Mouse (Mus musculus): ENCODE results near the gene Csdc2. TPM values are rescaled to one million over a fixed set of nuclear protein-coding genes. Genes with fewer than 3 reads are reported as not detected.

Csdc2 gene
- polyA plus RNA-seq, 1 experiment = 228 TPM

DNA sequence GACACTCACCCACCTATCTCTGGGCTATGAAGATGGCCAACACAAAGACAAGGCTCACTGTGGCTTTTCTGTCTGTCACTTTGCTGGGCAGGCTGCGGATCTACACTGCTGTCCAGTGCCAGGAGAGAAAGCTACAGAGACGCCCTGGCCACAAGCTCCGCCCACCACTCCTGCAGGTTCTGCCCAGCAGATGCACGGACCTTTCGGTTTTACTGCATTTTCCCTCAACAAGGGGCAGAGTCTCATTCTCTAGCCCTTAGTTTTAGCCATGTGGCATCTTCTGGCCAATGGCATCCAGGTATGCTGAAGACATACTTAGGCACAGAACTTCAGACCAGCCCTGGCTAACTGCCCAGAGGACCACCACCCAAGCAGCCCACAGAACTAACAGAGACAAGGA lies 15.3 kb upstream of the Csdc2 start:
- no peak for DNase-seq (ENCODE audit: extremely low spot score in 1 of 2, low spot score in 1 of 2)

DNA sequence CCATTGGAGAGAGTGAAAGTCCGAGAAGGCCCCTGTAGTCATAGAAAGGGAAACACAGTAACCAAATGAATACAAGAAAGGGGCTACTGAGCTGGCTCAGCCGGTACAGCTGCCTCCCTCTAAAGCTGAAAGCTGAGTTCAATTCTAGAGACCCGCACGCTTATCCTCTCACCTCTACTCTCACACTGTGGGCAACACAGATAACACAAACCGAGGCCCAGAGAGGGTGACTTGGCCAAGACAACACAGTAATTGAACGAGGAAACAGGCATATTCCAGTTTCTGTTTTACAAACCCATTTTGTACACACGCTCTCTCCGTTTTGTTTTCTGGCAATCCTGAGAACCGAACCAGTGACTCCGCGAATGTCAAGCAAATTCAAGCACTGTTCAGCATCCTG lies 11.6 kb upstream of the Csdc2 start:
- DNase-seq (ENCODE audit: extremely low spot score in 1 of 2, low spot score in 1 of 2) = no peak

DNA sequence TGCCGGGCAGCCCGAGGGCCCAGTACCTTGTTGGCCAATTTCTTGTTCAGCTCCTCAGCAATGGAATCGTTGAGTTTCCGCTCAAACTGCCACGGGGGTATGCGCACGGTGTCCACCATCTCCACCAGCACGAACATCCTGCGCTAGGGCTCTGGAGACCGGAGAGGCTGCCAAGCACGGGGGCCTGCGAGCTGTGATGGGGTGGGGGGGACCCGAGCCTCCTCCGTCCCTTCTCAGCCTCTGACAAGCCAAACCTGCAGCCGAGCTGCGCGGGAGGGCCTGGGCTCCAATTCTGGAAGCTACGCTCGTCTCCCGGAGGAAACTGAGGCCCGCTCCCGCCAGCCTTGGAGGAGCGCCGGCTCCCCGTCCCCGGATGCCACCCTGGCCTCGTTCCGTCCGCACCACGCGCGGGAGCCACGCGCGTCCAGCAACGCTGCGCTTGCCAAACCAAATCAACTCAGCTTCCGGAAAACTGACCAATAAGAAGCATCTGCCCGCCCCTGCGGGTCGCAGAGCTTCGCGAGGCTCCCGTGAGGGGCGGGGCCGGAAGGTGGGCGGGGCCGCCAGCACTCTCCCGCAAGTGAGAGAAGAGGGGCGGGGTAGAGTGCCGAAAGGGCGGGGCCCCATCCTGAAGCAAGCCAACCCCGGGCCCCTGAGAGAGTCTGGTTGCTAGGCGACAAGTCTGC lies 10.7 kb upstream of the Csdc2 start, which contains the start of gene Polr3h:
Polr3h (minus strand) TSS at position 481 of the 686 bp plus-strand sequence.
- DNase-seq (ENCODE audit: extremely low spot score in 1 of 2, low spot score in 1 of 2) = peak; percentile 93 to 95

DNA sequence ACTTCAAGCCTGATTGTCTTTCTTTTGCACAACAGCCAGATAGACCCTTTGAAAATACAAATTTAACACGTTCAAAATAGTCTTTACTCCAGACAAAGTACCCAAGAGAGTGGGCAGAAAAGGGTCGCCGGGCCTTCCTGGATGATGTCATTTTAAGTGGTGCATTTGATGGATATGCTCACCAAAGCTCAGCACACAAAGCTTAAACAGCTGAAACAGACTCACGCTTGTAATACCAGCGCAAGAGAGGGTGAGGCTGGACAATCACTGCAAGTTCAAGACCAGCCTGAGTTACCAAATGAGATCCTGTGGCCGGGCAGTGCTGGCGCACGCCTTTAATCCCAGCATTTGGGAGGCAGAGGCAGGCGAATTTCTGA lies 10.1 kb upstream of the Csdc2 start:
- no peak for DNase-seq (ENCODE audit: extremely low spot score in 1 of 2, low spot score in 1 of 2)

DNA sequence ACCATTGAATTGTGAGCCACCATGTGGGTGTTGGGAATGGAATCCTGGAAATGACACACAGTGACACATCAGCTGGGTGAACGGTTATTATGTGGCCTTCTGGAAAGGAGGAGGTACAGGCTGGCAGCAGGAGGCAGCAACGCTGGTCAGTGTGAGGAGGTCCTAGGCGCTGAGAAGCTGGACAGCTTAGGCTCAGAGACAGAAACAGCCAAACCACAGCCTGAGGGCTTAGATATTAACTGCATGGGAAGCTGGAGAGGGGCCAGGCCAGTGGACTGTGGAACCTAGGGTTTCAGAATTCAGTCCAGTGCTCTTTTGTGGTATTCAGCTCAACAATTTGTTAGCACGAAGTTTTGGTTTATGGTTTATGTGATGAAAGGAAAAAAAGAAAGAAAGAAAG lies 8.8 kb upstream of the Csdc2 start:
- no peak for DNase-seq (ENCODE audit: extremely low spot score in 1 of 2, low spot score in 1 of 2)

DNA sequence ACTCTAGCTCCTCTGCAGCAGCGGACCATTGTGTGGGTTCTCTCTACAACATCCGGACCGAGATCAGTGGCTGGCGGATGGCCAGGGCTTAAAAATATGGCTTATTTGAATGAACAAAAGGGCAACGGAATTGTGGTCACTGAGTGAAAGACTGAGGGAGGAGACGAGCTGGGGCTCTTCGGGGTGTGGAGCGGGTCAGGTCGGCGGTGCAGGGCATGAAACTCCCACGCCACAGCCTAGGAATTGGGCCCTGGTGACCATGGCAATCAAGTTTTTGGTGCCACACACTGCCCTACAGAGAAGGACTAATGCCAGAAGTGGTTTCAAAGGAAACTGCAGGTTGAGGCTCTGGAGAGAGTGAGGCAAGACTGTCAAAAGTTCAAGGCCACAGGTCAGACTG lies 8.3 kb upstream of the Csdc2 start:
- DNase-seq (ENCODE audit: extremely low spot score in 1 of 2, low spot score in 1 of 2) = peak in 1 of 2 experiments; percentile 52

DNA sequence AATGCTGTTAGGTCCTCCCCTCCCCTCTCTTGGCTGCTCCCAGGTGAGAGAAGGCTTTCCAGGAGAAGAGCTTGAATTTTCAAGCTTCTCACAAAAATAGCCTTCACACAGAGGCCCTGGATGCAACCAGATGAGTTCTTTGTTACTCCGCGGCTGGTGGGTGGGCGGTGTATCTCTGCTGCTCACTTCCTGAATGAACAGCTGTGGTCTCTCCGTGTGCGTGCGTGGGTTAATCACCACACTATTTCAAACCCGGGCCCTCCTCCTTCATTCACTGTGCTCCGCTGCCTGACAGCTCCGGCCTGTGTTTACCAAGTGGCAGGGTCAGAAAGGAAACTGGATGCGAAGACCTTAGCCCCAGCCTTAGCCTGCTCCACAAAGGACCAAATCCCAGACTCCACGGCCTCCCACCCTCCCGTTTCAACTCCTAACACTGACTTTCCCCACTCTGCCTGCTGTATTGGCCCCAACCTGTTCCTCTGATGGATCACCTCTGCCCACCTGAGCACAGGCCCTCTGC lies 3.5 kb upstream of the Csdc2 start:
- DNase-seq (ENCODE audit: extremely low spot score in 1 of 2, low spot score in 1 of 2) = peak; percentile 63 to 86

DNA sequence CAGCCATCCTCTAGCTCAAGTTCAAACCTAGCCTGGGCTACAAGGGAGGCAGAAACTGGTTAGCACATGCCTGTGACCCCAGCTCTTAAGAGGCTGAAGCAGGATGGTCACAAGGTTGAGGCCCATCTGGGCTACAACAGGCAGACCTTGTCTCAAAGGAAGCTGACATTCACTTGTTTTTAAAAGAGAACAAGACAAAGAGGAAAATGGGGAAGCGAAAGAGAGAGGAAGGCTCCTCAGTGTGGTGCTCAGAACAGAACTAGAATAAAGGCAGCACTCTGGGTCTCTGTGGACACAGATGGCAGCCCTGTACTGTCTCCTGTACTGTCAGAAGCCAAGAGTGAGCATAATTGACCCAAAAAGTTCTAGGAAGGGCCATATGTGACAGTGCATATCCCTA lies 2.6 kb upstream of the Csdc2 start:
- no peak for DNase-seq (ENCODE audit: extremely low spot score in 1 of 2, low spot score in 1 of 2)

DNA sequence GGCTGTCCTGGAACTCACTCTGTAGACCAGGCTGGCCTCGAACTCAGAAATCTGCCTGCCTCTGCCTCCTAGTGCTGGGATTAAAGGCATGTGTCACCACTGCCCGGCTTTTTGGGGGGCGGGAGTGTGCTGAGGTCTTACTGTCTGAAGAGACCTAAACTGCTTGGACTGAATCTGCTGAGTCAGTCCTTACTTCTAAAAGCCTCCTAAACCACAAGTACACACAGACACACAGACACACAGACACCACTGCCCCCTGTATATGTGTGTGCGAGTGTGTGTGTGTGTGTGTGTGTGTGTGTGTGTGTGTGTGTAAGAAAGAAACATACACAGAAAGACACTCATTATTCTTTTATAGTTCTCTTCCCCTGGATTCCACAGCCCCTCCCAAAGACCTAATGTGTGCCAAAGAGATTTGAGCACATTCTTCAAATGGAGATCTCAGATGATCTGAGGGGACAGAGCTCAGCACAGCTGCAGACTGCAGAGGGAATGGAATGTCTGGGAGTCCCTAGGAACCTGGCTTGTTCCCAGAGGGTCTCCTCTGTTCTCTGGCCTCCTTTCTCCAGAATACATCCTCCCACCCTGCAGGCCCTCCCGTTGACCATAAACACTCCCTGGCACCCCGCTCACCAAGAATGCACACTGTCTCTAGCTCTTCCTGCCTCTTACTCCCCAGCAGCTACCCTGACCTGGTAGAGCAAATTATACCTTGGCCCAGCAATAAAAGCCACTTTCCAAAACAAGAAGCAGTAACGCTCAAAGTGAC lies 506 bp upstream of the Csdc2 start:
- no peak for DNase-seq (ENCODE audit: extremely low spot score in 1 of 2, low spot score in 1 of 2)

DNA sequence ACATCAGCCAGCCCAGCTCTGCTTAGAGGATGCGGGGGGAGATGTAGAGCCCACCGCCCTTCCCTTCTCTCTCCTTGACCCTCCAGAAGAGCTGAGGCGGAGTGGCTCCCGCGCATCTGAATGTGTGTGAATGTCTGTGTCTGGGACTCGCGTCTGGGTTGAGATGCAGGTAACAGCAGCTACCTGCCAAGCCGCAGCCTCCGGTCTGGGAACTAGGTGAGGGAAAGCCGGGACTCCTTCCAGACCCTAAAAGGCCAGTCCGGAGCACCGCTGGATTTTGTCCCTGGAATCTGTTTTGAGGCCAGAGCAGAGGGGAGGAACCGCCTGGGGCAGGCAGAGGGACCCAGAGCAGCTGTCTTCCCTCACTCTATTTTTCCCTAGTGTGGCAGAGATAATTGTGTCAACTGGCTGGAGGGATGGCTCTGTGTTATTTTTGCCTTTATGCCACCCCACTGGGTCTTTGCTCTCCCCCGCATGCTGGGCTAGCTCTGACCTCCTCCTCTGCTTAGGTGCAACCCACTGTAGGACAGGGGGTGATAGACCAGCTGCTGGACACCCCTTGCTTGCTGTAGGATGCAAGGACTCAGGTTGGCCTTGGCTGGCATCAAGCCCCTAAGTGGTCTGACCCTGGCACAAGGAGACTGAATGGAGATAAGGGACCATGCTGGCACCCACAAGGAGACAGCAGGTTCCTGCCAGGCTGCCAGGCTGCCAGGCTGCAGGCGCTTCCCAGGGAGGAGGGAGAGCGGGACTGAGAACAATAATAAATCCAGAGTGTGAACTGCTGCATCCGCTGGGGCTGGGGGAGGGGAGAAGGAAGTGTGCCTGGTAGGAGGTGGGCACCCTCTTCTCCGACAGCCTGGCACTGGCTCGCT lies 776 bp downstream of the Csdc2 start:
- peak in 1 of 2 experiments; percentile 80 for DNase-seq (ENCODE audit: extremely low spot score in 1 of 2, low spot score in 1 of 2)

DNA sequence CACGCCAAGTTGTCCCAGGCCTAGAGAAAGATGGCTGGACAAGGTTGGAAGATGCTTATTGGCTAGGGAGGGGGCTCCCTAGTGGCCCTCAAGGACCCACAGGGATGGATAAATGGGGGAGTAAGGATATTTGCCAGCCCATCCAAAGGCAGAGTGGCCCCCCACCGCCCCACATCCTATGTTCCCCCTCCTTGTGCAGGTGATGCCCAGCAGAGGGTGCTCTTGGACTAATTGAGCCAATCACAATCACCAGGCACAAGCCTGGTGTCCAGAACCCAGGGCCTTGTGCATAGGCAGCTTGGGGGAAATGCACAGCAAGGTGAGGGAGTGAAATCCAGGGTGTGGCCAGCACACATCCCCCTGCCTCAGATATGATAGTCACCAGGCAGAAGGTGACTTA lies 1.7 kb downstream of the Csdc2 start:
- DNase-seq (ENCODE audit: extremely low spot score in 1 of 2, low spot score in 1 of 2) = peak in 1 of 2 experiments; percentile 62

DNA sequence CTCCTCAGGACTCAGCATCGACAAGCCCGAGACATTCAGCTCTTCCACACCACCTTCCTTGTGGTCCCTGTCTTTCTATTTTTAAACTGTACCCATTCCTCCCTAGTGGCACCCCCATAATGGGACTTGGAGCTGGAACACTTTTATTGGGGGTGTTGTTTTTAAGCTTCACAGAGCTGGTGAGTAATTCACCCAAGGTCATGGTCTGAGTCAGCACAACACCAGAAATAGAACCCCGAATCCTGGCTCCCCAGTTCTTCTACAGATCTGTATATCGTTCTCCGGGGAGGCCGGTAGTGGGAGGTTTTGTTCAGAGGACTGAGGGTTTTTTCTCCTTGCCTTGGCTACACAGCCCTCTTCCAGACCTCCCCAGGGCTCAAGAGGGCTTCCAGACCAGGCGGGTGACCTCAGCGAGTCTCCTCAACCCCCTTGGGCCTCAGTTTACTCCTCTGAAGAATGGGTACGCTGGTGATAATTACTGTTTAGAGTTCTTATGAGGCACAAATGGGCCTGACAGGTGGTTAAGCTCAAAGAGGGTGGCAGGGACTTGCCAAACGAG lies 2.7 kb downstream of the Csdc2 start:
- DNase-seq (ENCODE audit: extremely low spot score in 1 of 2, low spot score in 1 of 2) = peak in 1 of 2 experiments; percentile 56

DNA sequence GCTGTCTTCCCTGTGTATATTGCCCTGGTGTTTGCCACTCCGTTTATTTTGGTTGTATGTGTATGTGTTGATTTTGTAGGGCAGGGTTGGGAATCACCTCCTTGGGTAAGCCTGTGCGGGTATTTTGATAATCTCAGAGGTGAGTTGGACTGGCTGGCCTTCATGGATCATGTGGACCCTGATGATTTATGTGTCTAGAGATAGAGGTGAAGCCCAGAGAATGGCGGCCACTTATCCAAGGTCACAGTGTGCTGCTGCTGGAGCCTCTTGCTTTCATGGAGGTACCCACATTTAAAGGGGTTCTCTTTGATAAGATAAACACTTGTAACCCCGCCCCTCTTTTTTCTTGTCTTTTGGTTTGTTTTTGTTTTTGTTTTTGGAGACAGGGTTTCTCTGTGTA lies 3.2 kb downstream of the Csdc2 start:
- no peak for DNase-seq (ENCODE audit: extremely low spot score in 1 of 2, low spot score in 1 of 2)

DNA sequence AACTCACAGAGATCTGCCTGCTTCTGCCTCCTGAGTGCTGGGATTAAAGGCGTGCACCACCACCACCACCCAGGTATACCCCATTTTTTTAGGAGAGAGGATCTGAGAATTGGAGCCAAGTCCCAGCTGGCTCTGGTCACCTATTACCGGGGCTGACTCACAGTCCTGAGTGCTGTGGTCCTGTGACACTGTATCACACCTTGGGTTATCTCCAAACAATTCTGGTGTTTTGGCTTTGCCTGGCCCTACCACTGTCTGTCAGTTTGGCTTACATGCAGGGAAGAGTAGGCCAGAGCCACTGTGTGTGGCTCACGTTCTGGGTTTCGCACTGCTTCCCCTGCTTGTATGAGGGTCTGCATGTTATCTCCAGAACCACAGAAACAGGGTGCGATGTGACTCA lies 3.7 kb downstream of the Csdc2 start:
- no peak for DNase-seq (ENCODE audit: extremely low spot score in 1 of 2, low spot score in 1 of 2)

DNA sequence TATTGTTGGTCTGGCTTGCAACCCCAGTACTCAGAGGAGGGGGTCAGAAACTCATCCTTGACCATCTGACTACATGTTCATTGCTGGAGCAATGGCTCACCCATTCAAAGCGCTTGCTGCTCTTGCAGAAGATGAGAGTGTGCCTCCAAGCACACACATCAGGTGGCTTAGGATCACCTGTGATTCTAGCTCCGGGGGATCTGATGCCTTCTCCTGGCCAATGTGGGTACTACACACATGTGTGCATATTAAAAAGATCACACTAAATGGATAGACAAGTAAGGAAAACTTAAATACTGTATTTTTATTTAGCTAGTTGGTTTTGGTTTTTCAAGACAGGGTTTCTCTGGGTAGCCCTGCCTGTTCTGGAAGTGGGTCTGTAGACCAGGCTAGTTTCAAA lies 4.5 kb downstream of the Csdc2 start:
- no peak for DNase-seq (ENCODE audit: extremely low spot score in 1 of 2, low spot score in 1 of 2)

DNA sequence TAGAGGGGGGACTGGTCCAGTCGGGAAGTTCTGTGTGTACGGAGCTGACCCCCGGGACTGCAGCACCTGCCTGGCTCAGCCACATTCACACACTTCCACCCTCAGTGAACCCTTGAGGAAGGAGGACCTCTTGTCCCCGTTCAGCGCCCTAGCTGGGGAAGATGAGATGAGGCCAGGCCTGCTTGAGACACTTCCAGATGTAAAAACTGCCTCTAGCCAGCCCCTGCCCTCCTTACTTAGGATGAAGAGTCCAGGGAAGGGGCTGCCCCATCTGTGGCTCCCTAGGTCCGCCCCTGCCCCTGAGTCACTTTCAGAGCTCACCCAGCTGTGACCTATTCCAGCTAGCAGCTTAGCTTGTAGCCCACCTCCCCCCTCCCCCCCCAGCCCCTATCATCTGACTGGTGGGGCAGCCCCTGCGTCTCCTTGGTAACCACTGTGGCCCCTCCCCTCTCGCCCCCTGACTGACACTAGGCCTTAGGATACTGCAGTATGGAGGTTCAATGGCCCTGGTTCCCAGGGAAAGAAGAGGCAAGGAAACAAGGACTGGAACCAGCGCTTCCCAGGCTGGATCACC lies 6.7 kb downstream of the Csdc2 start:
- no peak for DNase-seq (ENCODE audit: extremely low spot score in 1 of 2, low spot score in 1 of 2)

DNA sequence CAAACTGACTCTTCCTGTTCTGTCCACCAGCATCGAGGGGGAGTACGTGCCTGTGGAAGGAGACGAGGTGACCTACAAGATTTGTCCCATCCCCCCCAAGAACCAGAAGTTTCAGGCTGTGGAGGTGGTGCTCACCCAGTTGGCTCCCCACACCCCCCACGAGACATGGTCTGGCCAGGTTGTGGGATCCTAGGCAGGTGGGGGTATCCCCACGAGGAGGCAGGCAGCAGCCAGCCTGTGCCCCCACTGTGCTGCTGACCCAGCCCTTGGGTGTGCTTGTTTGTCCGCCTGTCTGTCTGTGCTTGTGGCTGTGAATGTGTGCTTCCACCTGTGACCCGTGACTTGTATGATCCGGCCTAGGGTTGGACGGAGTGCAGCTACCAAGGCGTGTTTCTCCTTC lies 12.5 kb downstream of the Csdc2 start:
- DNase-seq (ENCODE audit: extremely low spot score in 1 of 2, low spot score in 1 of 2) = no peak

DNA sequence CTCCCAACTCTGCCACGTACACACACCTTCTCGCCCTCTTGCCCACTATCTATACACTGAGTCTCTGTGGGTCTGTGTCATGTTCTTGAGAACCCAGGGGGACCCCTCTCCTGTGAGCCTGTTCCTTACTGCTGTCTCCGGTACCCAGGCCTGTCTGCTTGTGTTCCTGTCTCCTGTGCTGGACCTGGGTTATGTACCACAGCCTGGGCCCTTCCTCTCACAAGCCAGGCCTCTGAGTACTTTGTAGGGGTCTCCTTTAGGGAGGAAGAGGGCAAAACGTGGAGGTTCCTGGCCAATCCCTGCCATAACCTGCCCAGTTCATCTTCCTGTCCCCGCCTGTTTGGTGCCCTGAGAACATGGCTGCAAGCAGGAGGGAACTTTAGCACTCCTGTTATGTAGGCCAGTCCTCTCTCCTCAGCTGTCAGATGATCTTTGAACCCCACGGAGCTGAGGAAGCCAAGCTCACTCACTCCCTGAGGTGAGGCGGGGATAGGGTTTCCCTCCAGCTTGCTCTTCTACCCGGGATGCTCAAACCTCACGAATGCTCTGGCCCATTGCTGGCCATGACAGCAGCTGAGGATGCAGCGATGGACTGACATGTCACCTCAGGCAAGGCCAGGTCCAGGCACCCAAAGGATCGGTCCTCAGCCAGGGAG lies 13.0 kb downstream of the Csdc2 start:
- no peak for DNase-seq (ENCODE audit: extremely low spot score in 1 of 2, low spot score in 1 of 2)

DNA sequence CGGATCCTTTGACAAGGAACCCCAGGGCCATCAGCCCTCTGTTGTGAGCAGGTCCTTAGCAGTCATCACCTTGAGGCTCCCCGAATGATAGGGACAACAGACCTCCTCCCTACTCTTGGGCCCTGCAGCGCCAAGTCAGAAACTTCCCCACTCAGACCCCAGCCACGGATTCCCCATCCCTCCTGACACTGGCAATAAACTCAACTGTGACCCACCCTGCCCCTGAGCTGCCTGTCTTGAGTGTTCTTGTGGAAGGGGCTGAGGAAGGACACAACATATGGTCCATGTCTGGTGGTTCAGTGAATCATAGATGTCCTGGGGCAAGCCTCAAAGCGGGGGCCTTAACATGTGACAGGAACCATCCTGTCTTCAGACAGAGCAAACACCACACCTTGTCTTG lies 14.2 kb downstream of the Csdc2 start:
- DNase-seq (ENCODE audit: extremely low spot score in 1 of 2, low spot score in 1 of 2) = no peak

DNA sequence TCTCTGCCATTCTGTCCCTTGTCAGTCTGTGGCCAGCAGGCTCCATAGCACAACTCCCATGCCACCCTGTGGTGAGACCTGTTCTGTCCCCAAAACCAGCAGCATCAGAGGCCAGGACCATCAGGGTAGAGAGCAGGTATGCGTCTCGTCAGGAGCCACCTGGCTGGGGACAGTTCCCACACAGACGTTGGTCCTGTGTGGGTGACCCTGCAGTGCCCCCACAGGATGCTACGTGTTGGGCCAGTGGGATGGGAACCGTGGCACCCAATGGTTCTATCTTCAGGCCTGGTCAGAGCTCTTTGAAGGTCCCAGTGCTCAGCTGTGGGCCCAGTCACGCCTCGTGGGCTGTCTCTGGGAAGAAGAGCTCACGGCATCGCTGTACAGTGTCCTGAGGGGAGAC lies 14.6 kb downstream of the Csdc2 start:
- no peak for DNase-seq (ENCODE audit: extremely low spot score in 1 of 2, low spot score in 1 of 2)
